Mouse (Mus musculus) E14TG2a.4 (cell line): Measurements from ENCODE around the gene Fgd6.

Source experiments
- CTCF ChIP-seq: conservative IDR thresholded peaks from 2 replicates; pipeline ENCODE4 v1.5.1; 2014; ENCODE audit warnings: low read length
- NANOG ChIP-seq: IDR thresholded peaks from 2 replicates; pipeline ENCODE4 v1.6.1; 2014; ENCODE audit warnings: borderline replicate concordance, low read length, mixed read lengths
- POU5F1 ChIP-seq: IDR thresholded peaks from 2 replicates; pipeline ENCODE4 v1.6.1; 2014; ENCODE audit warnings: low read length, borderline replicate concordance

DNA sequence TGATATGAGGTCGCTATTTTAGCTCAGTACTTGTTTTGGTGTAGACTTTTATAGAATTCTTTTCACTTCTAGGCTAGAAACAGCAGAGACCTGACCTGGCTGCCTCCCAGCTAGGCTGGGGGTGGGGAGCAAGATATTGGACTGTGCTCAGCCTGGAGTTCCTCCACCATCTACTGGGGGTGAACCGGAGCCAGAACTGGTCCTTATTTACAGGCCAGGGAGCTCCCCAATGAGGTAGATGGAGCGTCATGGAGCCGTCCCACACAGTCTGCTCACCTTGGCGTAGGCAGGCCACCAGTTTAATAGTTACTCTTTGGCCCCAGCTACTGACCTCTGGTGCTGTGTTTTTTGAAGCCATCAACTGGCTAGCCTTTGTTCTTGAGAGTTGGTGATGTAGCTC is 32.9 kb downstream of the Fgd6 start:
- TF ChIP-seq CTCF, result no peak
- no peak for TF ChIP-seq NANOG
- no peak for TF ChIP-seq POU5F1
